Mouse (Mus musculus): ENCODE data around the gene Ggt5. TPM values are rescaled to one million over a fixed set of nuclear protein-coding genes. Genes with fewer than 3 reads are reported as not detected.

The Ggt5 gene
- polyA plus RNA-seq, 1 experiment from 2014 or later, result 2.9 TPM

DNA sequence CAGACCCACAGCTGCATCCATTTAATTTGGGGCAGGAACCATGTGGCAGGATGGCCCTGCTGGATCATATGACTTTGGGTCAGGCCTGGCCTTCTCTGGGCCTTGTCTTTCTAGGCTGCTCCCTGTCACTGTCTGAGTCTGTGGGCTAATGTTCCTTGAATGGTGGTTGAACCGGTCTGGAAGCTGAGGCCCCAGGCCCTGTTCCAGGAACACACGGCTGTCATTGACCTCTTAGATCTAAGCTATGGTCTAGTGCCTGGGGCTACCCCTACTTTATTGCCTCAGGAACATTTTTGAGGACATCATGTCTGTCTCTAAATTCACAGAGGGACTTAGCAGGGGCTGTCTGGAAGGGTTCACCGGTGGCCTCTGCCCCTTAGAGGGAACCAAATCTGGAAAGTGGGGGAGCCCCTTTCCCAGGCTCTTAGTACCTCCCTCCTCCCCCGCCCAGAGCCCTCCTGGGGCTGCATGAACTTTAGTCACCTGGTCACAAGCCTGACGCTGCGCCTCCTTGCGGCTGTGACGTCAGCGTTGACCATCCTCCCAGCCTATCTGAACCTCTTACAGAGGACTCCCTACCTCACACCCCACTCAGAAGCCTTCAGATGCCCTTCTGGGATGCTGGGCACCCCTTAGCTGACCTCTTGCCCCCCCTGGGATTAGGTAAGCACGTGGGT is 18.0 kb upstream of the Ggt5 start:
- H3K4me1 ChIP-seq, result no peaks in the 10 kb centered on the region
- H3K27me3 ChIP-seq, result no peaks in the 10 kb centered on the region; the same call in 1 of the 2 replicates
- no peak for ATAC-seq (ENCODE audit: borderline replicate concordance, extremely low read depth, low FRiP score, low TSS enrichment)
- no peak overlapping the region for H3K9ac ChIP-seq
- H3K36me3 ChIP-seq, result no peaks in the 10 kb centered on the region
- H3K9me3 ChIP-seq, result no peaks in the 10 kb centered on the region
- H3K27ac ChIP-seq, result no peak overlapping the region
- no peak overlapping the region for H3K4me2 ChIP-seq
- H3K4me3 ChIP-seq, result no peak overlapping the region
- WGBS, result 27% methylated on average over 10 of the region's 10 CpGs

DNA sequence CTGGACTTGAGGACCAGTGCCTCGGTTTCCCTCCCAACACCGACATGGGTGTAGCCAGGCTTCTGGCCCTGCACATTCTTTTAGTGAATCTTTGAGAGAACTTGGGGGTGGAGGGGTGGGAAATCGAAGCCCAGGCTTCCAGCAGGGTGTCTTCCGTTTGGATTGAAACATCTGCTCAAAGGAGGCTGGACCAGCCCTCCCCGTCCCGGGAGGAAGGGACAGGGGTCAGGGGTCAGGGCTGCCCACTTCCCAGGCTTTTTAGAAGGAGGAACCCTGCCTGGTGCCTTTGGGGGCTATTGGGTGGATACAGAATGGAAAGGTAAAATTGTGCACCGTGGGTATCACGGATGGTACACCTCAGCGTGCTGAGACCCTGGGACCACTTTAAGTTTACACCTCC is 17.2 kb upstream of the Ggt5 start:
- Histone ChIP-seq H3K9ac (no peak overlapping the region), H3K4me3 (no peak overlapping the region), H3K9me3 (no peaks in the 10 kb centered on the region), H3K27me3 (no peaks in the 10 kb centered on the region; the same call in 1 of the 2 replicates), H3K27ac (no peak overlapping the region), H3K36me3 (no peaks in the 10 kb centered on the region), H3K4me1 (no peaks in the 10 kb centered on the region), H3K4me2 (no peak overlapping the region)
- 47% methylated on average over 9 of the region's 9 CpGs for WGBS
- no peak for ATAC-seq (ENCODE audit: borderline replicate concordance, extremely low read depth, low FRiP score, low TSS enrichment)

DNA sequence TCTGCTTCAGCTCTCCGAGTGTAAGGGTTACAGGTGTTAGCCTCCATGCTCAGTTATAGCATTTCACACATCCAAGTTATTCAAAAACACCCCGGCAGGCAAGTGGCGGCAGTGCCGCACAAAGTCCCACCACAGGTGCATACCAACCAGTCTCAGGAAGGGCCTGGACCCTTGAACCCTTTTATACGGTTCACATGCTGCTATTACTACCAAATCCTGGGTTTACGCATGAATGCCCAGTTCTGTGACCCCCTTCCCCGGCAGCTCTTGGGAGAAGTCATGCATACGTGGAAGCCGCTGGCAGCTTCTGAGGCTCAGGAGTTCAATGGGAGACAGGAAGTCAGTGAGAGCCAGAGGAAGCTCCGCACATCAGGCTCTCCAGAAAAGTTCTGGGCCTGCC is 16.0 kb upstream of the Ggt5 start:
- Histone ChIP-seq H3K36me3 (no peaks in the 10 kb centered on the region), H3K27ac (no peak overlapping the region), H3K9ac (no peak overlapping the region), H3K4me1 (no peaks in the 10 kb centered on the region), H3K27me3 (no peaks in the 10 kb centered on the region; the same call in 1 of the 2 replicates), H3K9me3 (no peaks in the 10 kb centered on the region), H3K4me3 (no peak overlapping the region), H3K4me2 (no peak overlapping the region)
- no peak for ATAC-seq (ENCODE audit: borderline replicate concordance, extremely low read depth, low FRiP score, low TSS enrichment)
- 76% methylated on average over 10 of the region's 10 CpGs for WGBS

DNA sequence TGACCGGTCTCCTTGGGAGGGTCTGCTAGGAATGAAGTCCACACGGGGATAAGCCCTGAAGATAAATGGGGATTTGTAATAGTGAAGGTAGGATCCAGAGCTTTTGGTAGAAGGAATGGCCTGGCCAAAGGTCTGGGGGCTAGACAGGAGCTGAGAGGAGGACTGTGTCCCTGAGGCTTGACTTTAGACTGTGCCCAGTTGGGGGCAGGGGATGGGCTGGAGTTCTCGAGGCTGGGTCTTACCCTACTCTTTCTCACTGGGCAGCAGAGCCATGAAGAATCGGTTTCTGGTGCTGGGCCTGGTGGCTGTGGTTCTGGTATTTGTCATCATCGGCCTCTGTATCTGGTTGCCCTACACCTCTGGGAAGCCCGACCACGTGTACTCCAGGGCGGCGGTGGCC is 15.2 kb upstream of the Ggt5 start:
- ATAC-seq (ENCODE audit: borderline replicate concordance, extremely low read depth, low FRiP score, low TSS enrichment), result no peak
- H3K4me3 ChIP-seq, result no peak overlapping the region
- no peak overlapping the region for H3K27ac ChIP-seq
- no peak overlapping the region for H3K4me2 ChIP-seq
- no peaks in the 10 kb centered on the region for H3K4me1 ChIP-seq
- H3K36me3 ChIP-seq, result no peaks in the 10 kb centered on the region
- WGBS, result 82% methylated on average over 9 of the region's 9 CpGs
- H3K9me3 ChIP-seq, result no peaks in the 10 kb centered on the region
- no peaks in the 10 kb centered on the region; the same call in 1 of the 2 replicates for H3K27me3 ChIP-seq
- no peak overlapping the region for H3K9ac ChIP-seq

DNA sequence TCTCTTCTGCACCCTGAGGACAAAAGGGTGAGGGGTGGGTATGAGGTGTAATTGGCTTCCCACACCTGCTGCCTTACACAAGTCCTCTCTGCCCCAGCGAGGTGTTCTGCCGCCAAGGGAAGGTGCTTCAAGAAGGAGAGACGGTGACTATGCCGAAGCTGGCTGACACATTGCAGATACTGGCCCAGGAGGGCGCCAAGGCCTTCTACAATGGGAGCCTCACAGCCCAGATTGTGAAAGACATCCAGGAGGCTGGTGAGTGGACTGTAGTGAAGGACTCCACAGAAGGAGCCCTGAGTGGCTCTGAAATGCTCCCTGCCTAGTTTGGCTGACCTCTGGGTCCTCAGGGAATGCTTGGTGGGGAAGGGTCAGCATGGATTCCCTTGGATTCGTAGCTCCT is 10.0 kb upstream of the Ggt5 start:
- no peaks in the 10 kb centered on the region; the same call in 1 of the 2 replicates for H3K27me3 ChIP-seq
- ATAC-seq (ENCODE audit: borderline replicate concordance, extremely low read depth, low FRiP score, low TSS enrichment), result no peak
- no peaks in the 10 kb centered on the region for H3K36me3 ChIP-seq
- no peaks in the 10 kb centered on the region for H3K9me3 ChIP-seq
- H3K9ac ChIP-seq, result no peak overlapping the region
- no peak overlapping the region for H3K4me2 ChIP-seq
- WGBS, result 74% methylated on average over 6 of the region's 6 CpGs
- no peak overlapping the region for H3K27ac ChIP-seq
- no peak overlapping the region for H3K4me3 ChIP-seq
- H3K4me1 ChIP-seq, result no peaks in the 10 kb centered on the region

DNA sequence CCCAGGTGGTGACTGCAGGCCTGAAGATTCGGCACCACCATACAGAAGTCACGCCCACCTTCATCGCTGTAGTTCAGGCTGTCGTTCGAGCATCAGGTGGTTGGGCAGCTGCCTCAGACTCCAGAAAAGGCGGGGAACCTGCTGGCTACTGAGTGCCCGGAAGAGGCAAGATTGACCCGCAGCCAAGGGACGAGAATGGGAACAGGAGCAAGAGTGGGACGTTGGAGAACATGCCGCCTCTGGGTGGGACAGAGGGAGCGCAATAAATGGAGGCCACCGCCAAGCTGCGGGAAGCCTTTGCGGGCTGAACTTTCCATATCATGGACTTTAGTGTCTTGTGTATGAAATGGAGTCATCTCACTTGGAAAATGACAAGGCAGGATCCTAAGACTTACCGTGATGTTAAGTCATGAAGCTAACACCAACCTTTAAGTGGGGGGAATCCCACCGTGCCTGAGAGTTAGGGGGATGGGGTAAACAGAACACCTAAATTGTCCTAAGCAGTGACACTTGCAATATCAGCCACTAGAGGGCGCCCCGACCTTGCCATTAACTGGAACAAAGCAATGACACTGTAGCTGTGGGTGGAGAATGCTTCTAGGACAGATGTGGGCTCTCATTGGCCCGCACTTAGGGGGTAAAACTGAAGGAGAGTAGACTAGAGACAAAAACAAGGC is 3.1 kb upstream of the Ggt5 start:
- H3K4me2 ChIP-seq, result peak overlapping the region; percentile 32; the same call in 1 of the 2 replicates
- H3K36me3 ChIP-seq, result no peaks in the 10 kb centered on the region
- peaks cover 10% of the 10 kb centered on the region for H3K27me3 ChIP-seq
- 16% methylated on average over 20 of the region's 20 CpGs for WGBS
- no peak overlapping the region for H3K4me3 ChIP-seq
- H3K9me3 ChIP-seq, result no peaks in the 10 kb centered on the region
- H3K27ac ChIP-seq, result no peak overlapping the region
- H3K4me1 ChIP-seq, result peaks cover 24% of the 10 kb centered on the region
- ATAC-seq (ENCODE audit: borderline replicate concordance, extremely low read depth, low FRiP score, low TSS enrichment), result peak; percentile 62; the same call in 1 of the 2 replicates
- H3K9ac ChIP-seq, result no peak overlapping the region

DNA sequence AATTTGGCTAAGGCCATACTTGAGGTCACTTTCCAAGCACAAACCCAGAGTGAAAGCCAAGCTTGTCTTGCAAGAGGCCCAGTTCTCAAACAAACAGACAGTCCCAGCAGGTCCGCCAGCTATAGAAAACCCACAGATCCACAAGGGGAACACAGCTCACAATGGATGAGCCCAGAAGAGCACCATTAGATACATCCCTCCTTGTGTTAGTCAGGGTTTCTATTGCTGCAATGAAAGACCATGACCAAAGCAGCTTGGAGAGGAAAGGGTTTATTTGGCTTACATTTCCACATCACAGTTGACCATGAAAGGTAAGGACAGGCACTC is 2.6 kb upstream of the Ggt5 start:
- Histone ChIP-seq H3K4me2 (no peak overlapping the region), H3K9me3 (no peaks in the 10 kb centered on the region), H3K4me3 (no peak overlapping the region), H3K27ac (no peak overlapping the region), H3K9ac (no peak overlapping the region), H3K27me3 (peaks cover 10% of the 10 kb centered on the region), H3K36me3 (no peaks in the 10 kb centered on the region), H3K4me1 (peaks cover 24% of the 10 kb centered on the region)
- no peak for ATAC-seq (ENCODE audit: borderline replicate concordance, extremely low read depth, low FRiP score, low TSS enrichment)
- WGBS, result 74% methylated on average over 1 of the region's 1 CpGs

DNA sequence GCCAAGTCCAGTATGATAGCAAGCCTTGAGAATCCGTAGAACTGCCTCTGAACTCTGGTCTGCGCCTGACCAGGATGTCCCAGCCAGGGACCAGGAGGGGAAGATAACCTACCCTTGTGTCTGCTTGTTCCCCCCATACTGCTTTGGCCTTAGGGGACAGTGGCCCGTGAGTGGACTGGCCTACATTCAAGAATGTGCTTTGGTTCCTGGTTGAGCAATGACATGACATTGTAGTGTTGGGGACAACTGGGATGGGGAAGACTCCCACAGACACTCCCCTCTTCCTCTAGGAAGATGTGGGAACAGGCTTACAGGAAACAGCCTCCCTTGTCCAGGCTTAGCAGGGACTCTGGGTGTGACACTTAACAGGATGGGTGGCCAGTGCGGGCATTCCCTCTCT is 1.4 kb upstream of the Ggt5 start:
- H3K9ac ChIP-seq, result no peak overlapping the region
- peaks cover 10% of the 10 kb centered on the region for H3K27me3 ChIP-seq
- no peak overlapping the region for H3K27ac ChIP-seq
- no peak overlapping the region for H3K4me3 ChIP-seq
- 63% methylated on average over 4 of the region's 4 CpGs for WGBS
- no peak for ATAC-seq (ENCODE audit: borderline replicate concordance, extremely low read depth, low FRiP score, low TSS enrichment)
- H3K36me3 ChIP-seq, result no peaks in the 10 kb centered on the region
- H3K4me1 ChIP-seq, result peaks cover 31% of the 10 kb centered on the region
- no peak overlapping the region for H3K4me2 ChIP-seq
- no peaks in the 10 kb centered on the region for H3K9me3 ChIP-seq

DNA sequence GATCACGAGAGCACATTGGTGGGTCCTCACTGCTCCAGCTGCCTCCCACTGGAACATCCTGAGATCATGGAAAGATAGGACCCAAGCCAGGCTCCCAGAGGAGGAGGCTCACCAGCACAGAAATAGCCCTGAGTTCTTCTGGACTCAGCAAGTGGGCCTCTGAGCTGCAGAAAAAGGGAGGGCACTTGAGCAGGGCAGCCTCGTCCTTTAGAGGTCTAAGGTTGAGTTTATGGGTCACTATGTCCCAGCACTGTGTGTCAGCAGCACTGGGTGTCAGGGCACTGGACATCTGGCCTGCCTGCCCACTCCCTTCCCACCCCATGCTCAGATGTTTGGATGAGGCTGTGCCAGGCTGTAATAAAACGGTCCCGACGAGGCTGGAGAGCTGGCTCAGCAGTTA is 804 bp upstream of the Ggt5 start:
- no peak overlapping the region for H3K9ac ChIP-seq
- ATAC-seq (ENCODE audit: borderline replicate concordance, extremely low read depth, low FRiP score, low TSS enrichment), result no peak
- peaks cover 10% of the 10 kb centered on the region for H3K27me3 ChIP-seq
- no peak overlapping the region for H3K4me3 ChIP-seq
- 47% methylated on average over 5 of the region's 5 CpGs for WGBS
- H3K4me2 ChIP-seq, result no peak overlapping the region
- no peak overlapping the region for H3K27ac ChIP-seq
- no peaks in the 10 kb centered on the region for H3K36me3 ChIP-seq
- H3K4me1 ChIP-seq, result peaks cover 31% of the 10 kb centered on the region
- no peaks in the 10 kb centered on the region for H3K9me3 ChIP-seq

DNA sequence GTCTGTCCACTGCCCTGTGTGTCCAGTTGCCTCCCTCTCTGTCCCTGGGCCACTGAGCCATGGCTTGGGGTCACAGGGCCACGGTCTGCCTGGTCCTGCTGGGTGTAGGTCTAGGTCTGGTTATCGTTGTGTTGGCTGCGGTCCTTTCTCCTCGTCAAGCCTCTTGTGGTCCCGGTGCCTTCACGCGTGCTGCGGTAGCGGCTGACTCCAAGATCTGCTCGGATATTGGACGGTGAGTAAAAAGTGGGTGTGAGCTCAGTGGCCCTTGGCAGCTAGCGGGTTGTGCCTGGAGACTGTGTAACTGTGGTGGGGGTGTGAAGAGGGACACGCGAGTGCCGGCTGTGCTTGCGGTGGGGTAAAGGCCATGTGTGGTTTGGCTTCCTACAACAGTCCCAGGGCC is 511 bp downstream of the Ggt5 start:
- ATAC-seq (ENCODE audit: borderline replicate concordance, extremely low read depth, low FRiP score, low TSS enrichment), result peak; percentile 16; the same call in 1 of the 2 replicates
- 39% methylated on average over 16 of the region's 16 CpGs for WGBS
- Histone ChIP-seq H3K27ac (0 out of 2 replicates have a peak overlapping the region, but pooled peaks have one; percentile 11), H3K4me3 (peak overlapping the region; percentile 1; the same call in 1 of the 2 replicates), H3K9me3 (no peaks in the 10 kb centered on the region), H3K4me1 (peaks cover 31% of the 10 kb centered on the region), H3K4me2 (peak overlapping the region; percentile 37), H3K9ac (peak overlapping the region; percentile 8; the same call in 1 of the 2 replicates), H3K27me3 (peaks cover 8% of the 10 kb centered on the region), H3K36me3 (no peaks in the 10 kb centered on the region)

DNA sequence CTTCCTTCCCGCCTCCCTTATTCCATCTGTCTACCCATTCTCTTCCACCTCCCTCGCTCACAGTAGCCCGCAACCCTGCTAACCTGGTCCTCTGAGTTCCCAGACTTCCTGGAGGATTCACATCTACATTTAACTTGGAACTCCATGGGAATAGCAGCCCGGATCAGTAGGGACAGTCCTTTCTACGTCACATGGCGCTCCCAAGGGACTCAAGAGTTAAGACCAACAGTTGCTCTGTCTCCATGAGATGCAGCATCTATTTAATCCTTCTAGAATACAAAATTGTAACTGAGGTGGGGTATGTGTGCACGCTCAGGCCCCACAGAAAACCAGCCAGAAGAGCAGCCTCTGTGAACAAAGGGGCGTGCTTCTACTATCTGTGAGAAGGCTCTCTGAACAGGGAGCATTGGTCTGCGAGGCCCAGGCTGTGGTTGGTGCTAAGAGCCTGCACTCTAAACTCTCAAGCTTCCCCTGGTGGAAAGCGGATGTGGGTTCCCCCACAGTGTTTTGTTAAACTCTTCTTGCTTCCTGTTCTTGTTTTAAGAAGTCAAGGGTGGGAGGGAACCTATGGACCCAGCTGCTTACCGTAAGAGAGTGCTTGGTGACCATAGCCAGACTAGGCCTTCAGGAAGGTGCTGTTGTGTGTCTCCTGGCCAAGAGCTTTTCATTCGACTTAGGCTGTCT is 2.2 kb downstream of the Ggt5 start:
- peaks cover 38% of the 10 kb centered on the region for H3K4me1 ChIP-seq
- 62% methylated on average over 12 of the region's 12 CpGs for WGBS
- no peak overlapping the region for H3K4me3 ChIP-seq
- H3K9ac ChIP-seq, result no peak overlapping the region
- H3K36me3 ChIP-seq, result no peaks in the 10 kb centered on the region
- no peak overlapping the region for H3K4me2 ChIP-seq
- H3K27me3 ChIP-seq, result no peaks in the 10 kb centered on the region
- no peaks in the 10 kb centered on the region for H3K9me3 ChIP-seq
- peak; percentile 31; the same call in 1 of the 2 replicates for ATAC-seq (ENCODE audit: borderline replicate concordance, extremely low read depth, low FRiP score, low TSS enrichment)
- H3K27ac ChIP-seq, result peak overlapping the region; percentile 39; the same call in 1 of the 2 replicates

DNA sequence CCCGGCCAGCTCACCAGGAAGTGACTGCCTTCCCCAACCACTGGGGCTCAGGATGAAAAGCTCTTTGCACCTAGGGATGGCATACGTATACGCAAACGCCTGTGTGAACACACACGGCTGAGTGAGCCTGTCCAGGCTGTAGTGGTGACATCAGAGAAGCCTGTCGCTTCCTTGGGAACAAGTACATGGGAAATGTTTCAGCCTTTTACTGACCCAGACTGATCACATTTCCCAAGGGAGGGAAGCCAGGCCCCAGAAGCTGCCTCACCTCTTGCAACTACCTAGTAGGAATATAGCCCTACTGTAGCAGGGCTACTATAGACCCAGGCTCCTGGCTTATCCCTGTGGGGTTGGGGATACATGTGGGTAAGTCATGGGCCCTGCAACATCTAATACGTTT is 3.4 kb downstream of the Ggt5 start:
- ATAC-seq (ENCODE audit: borderline replicate concordance, extremely low read depth, low FRiP score, low TSS enrichment), result no peak
- Histone ChIP-seq H3K9ac (no peak overlapping the region), H3K4me1 (peaks cover 35% of the 10 kb centered on the region), H3K27me3 (no peaks in the 10 kb centered on the region), H3K36me3 (no peaks in the 10 kb centered on the region), H3K4me3 (no peak overlapping the region), H3K4me2 (no peak overlapping the region), H3K27ac (no peak overlapping the region), H3K9me3 (no peaks in the 10 kb centered on the region; the same call in 1 of the 2 replicates)
- 56% methylated on average over 7 of the region's 7 CpGs for WGBS

Measured in lung, embryonic 15.5 days (tissue).